Mouse (Mus musculus): ENCODE results near the gene Sys1. TPM values are rescaled to one million over a fixed set of nuclear protein-coding genes. Genes with fewer than 3 reads are reported as not detected.

Gene Sys1
- total RNA-seq, 2 experiments from 2014 or later = 31.7 to 34.5 TPM

DNA sequence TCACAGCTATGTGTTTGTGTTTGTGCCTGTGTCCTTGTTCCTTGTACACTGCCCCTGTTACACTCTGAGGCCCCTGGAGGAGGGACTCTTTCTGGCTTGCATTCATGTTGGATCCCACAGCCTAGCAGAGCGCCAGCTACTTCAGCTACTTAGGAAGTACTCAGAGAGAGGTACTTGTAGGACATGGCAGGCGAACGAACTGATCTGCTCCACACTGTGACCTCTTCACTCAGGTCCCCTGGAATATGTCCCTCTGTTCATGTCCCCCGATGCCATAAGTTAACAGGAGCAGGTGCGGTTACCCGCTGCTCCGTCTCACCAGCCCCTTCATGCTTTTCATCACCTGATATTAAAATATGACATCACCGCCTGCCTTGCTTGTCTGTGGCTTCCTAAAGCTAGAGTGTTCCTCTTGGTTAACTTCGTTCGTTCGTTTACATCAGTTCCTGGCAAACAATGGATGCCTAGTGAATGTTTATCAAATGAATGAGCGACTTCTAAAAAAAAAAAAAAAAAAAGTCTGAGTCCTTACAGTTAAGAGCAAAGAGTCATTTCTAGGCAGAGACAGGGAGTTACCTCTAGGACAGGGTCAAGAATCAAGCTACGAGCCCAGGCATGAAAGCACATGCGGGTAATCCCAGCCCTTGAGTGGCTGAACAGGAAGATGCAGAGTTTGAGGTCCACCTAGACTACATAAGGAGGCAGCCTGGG lies 3.6 kb upstream of the Sys1 start:
- no peak for DNase-seq

DNA sequence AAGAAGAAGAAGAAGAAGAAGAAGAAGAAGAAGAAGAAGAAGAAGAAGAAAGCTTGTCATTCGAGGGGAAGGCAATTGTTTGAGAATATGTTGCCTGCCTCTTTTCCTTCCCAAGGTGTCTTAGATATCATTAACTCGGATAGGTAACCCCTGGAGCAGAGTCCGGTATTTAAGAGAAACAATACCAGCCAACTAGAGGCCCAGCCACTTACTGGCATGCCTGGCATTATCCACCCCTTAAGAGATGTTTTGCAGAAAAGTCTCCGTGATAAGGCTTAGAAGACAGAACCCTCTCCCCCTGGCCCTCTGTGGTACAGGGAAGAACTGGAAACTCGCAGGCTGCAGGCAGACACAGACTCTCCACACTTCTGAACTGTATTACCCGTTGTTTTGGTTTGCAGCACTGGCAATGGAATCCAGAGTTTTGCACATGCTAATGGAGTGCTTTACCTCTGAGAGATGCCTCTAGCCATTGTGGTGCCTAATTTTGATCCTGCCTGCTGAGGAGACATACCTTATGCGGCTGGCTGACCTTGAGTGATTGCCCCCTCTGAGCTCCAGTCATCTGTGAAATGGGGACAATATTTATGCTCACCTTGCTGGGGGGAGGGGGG lies 2.8 kb upstream of the Sys1 start:
- no peak for DNase-seq

DNA sequence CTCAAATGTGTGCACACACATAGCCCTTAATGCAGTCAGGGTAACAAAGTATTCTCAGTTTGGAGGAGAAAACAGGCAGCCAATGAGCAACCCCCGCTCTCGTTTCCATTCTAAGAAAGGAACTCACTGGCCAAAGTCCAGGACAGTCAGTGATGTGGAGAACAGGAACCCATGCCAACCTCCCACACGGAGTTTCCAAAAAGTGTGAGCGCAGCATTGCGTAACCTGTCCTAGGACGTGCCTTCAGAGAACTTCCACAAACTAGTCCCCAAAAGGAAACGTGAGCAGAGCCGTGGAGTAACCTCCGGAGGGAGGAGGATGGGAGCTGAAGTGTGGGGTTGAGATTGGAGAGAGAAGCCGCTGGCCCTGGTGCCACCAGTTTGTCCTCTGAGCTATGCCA lies 1.9 kb upstream of the Sys1 start:
- DNase-seq = peak; percentile 80

DNA sequence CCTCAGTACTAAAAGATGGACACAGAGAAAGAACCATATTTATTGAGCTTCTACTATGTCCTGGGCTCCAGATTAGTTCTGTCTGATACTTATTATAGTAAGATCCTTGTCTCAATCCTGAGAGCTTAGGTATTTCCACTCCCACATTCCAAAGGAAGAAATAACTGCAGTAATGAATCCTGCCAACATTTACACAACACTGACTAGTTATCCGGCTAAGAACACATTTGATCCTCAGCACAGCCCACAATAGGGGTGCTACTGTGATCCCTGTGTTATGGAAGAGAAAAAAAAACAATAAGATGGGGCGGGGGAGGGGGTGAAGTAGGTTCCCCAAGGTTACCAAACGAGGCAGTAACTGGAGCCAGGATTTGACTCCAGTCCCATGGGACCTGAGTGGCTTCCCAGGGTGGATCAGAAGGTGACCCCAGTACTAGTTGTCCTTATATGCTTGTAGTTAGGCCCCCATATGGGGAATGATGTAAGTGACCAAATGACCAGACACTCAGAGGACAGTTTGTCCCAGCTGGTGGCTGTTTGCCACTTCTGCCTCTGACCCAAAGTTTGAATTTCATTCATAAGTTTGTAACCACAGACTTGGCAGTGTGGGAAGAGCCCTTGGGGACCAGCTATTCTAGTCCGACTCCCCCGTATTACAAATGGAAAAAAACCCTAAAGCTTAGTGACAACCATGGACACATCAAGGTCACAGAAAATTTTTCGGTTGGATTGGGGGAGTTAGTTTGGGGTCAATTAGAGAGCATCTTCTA lies 1.2 kb upstream of the Sys1 start:
- DNase-seq = peak; percentile 69

DNA sequence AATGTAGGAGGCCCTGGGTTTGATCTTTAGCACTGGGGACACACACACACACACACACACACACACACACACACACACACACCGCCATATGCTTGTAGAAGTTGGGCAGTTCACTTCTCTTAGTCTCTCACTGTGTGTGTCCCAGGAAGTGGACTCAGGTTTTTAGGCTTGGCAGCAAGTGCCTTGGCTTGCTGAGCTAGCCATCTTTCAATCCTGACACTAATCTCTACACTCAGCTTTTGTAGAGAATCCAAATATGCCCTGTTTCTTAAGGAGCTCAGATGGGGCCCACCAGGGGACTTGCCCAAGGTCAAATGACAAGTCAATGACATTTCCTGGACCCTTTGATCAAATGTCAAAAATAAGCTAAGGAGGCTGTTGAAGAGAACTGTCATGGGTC lies 351 bp upstream of the Sys1 start:
- no peak for DNase-seq

DNA sequence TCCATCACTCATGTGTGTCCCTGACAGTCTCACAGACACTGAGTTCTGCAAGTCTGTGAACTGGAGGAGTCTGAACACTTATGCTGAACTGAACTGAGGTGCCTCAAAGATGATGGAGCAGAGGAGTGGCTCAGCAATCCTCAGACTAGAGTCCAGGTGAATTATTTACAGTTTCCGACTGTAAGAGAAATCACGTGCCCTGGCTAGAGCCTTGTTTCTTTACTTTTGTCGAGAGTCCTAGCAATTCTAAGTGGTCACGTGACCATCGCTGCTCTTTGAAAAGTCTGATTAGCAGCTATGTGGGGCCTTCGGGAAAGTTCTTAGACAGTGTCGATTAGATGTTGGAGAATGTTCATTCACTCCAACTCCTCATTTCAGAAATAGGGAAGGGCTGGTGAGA lies 1.2 kb downstream of the Sys1 start:
- DNase-seq = no peak

DNA sequence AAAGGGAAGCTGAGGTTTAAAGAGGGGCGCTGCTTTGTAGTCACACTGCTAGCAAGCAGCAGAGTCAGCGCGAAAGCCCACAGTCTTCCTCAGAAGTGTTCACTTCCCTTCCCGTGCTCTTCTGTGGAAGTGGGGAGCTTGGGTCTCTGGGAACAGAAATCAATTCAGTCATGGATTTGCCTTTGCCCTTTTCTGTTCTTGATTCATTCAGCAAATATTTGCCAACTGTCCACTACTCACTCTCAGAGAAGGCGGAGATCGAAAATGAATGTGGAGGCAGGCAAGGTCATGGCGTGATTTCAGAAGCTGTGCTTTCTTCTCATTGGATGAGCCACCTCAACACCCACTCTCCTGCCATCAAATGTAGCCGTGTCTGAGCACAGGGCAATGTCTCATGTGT lies 1.8 kb downstream of the Sys1 start:
- DNase-seq = peak; percentile 63

DNA sequence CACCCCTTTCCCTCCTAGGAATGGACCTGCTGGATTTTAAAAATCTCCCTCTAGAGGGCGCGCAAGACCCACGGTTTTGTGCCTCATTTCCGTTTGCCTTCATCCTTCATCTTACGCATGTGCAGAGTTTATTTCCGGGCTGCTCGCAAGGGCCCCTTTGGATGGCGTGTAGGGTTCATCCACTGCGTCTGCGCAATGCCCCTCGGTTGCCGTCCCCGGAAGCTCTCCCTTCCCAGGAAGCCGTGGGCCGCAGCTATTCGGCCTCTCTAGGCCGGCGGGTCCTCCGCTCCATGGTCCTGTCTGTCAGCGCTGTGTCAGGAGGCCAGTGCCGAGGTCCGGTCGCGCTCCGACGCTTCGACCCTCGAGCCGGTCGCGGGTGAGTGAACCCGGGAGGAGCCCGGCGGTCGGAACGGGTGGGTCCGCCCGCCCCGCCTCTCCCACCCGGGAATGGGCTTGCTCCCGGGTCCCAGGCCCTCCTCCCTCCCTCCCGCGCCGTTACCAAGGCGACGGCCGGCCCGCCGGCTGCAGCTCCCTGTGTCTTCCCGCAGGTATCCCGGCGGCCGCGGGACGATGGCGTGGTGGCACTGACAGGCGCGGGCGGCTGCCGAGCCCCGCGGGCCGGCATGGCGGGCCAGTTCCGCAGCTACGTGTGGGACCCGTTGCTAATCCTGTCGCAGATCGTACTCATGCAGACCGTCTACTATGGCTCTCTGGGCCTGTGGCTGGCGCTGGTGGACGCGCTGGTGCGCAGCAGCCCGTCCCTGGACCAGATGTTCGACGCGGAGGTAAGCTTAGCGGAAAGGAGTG lies 4.2 kb downstream of the Sys1 start, which contains the start of gene Gm20458:
TSS of gene Gm20458 (plus strand) at position 223 of the 807 bp plus-strand sequence.
- DNase-seq = peak; percentile 95

DNA sequence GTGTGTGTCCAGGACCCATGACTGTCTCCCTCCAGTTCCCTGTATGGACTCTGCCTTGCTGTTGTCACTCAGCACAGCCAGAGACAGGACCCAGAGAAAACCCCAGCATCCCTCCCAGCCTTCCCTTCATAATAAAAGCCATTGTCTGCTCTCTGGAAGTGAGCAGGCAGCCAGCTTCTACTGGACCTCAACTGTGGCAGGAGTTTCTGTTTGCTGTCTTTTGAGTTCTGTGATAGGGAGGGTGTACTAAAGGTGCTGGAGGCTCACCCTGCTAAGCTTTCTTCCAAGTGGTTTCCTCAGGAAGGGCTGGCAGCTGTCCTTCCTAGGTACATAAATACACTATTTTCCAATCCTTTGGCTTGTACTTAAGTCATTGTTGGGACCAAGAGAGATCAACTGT lies 8.4 kb downstream of the Sys1 start:
- no peak for DNase-seq

DNA sequence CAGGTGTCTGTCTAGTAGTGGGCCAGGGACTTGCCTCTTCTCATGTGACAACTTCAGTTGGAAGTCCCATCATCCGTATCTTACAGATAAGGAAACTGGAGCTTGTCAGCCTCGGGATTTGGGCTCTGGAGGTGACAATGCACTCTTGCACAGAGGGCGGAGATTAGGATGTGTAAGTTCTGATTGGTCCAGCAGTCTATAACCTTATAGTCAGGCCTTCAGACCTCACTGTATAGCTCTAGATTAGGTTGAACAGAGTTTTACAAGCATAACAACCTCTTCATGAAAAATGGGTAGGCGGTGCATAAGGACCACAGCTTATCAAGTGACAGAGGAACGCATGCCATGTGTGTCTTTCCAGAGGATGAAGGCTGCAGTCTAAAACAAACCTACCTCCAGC lies 10.0 kb downstream of the Sys1 start:
- no peak for DNase-seq

DNA sequence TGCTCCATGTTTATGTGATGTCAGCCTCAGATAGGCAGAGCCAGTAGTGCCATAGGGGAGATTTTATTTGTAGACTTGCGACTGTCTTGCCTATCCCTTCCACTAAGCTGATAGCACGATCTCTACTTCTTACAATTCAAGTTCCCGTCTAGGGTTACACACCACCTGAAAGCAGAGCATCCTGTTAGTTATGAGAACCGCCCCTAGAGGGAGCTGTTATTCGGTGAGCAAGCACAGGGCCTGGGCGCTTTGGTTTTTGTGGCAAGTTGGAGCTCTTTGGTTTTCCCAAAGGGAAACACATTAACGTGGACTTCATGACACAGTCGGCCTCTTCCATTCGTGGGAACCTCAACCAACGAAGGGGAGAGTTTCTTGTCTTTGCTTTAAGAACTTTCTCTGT lies 13.5 kb downstream of the Sys1 start:
- peak; percentile 77 for DNase-seq

DNA sequence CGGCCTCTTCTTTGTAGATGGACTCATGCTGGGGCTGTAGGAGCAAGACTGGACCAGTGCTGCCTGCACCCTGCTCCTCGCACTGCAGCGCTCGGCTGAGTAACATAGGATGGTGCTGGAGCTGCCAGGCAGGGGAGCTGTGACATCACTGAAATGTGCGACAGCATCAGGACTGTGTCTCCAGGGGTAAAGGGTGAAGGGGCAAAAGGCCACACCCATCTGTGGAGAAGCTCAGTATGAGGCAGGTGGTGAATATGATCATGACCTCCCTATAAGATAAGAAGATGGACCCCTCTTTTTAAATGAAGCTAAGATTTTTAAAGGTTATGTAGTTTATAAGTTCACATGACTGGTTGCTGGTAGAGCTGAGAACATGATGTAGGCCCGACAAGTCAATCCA lies 16.9 kb downstream of the Sys1 start, which contains the start of gene Trp53tg5:
TSS of gene Trp53tg5 (minus strand) at position 101 of the 400 bp plus-strand sequence.
- no peak for DNase-seq

DNA sequence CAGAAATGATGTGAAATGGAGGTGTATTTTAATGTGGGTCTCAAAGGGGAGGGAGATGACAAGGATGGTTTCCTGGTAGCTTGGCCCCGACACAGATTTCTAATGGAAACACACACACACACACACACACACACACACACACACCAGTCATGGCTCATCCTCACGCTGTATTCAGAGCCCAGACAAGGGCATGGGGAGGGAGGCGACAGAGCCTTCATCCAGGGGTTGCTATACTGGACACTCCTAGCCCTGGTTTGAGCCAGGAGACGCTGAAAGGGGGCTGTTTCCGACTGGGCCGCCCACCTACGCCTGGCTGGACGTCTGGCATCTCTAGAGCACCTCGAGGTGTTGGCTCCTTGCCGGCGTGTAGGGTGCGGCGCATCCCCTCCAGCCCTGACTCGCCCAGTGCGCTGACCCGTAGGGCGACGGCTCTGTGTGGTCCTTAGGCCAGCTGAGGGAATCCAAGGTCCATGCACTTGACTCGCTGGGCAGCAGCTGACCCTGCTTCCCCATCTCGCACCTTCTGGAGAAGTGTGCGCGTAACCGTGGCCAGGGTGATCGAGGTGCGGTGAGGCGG lies 29.0 kb downstream of the Sys1 start, which contains the start of gene Dbndd2:
TSS of gene Dbndd2 (plus strand) at position 426 of the 577 bp plus-strand sequence.
- DNase-seq = peak; percentile 47

DNA sequence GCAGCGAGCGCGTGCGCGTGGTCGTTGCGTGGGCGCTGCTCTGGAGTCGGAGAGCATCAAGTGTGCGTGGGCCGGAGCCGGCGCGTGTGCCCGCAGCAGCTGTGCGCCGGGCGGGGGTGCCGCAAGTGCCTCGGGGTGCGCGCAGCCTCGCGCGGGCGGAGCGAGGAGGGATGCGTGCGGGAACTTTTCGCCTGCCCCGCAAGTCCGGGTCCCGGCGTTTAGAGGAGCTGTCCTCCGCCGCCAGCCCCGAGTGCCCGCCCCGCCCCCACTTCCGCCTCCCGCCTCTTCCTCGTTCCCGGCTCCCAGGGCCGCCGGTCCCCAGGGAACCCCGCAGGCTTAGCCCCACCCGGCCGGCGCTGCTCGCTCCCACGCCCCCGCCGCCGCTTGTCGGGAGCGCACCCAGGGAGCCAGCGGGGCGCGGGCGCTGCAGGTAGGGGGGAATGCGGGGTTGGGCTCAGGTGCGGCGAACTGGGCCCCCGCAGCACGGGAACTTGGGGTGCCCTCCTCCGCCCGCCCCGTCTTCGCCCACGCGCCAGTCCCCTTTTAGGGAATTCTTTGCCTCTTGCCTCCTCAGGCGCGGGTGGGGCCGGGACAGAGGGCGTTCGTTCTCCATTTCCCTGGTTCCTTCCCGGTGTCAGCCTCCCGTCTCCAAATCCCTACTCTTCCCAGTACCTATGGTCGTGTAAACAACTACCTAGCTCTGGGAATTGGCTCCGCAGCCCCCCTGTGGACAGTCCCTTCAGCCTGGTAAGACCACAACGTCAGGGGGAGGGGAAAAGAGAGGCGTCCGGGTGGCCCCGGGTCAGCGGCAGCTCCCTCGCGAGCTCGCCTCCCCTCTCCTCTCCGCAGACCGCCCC lies 29.7 kb downstream of the Sys1 start:
- DNase-seq = peak; percentile 79

DNA sequence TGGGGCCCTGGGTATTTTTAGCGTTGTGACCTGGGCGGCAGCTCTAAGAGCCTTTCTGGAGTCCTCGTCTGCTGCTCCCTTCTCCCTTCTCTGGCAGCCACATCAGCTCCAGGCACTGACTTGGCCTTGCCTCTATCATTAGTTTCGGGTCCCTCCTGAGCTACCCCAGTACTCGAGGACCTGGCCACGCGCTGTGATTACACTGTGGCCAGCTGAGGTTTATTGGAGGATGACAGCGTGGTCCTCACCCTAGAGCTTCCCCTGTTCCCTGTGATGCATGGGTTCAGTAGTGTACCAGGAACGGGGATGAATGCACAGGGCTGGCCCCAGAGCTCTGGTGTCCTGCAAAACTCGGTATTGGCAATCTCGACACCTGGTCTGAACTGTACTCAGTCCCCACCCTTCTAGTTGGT lies 30.4 kb downstream of the Sys1 start:
- no peak for DNase-seq

DNA sequence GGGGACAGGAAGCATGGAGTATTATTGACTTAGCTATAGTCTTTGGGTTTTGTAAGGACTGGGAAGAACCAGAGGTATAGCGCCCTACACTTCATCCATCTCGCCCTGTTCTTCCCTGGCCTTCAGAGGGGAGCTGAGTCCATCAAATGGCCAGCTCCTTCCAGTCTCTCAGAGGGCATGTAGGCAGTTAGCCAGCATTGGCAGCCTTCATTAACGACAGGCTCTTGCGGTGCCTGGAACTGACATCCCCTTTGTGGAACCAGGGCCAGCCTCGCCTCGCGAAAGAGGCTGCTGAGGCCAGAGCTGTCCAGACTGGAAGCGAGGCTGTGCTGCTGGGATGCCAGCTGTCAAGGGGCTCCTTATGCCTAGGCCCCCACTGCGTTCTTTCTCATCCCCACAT lies 31.0 kb downstream of the Sys1 start:
- DNase-seq = peak; percentile 29

DNA sequence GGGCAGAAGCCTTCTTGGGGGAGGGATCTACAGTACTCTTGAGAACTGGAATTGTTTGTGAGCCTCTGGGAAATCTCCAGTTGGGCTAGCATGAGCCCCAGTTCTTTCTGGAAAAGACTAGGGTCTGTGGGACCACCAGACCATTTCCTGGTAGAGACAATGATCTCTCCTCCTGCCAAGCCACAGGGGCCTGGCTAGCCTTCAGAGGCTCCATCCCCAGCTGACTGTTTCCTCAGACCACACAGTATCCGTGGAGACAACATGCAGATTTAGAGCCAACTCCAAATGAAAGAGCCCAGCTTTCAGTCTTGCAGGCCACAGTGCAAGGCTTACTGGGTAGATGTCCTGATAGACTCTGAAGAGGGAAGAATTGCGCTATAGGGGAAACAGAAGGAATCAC lies 37.4 kb downstream of the Sys1 start:
- DNase-seq = no peak

DNA sequence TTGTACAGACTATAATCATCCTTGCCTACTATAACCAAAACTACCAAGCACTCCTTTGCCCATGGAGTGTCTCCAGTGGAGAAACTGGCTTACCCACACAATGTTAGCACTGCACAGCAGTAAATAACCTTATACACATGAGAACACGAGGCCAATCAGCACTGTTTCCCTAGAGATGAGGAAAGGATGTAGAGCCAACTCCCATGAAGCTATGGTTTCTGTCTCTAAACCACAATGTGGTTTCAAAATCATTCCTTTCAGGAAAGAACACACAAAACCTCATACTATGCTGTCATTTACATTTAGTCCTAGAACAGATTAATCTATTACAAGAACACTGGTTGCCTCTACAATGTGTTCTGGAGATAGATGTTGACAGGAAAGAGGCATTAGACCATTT lies 39.6 kb downstream of the Sys1 start:
- DNase-seq = no peak

DNA sequence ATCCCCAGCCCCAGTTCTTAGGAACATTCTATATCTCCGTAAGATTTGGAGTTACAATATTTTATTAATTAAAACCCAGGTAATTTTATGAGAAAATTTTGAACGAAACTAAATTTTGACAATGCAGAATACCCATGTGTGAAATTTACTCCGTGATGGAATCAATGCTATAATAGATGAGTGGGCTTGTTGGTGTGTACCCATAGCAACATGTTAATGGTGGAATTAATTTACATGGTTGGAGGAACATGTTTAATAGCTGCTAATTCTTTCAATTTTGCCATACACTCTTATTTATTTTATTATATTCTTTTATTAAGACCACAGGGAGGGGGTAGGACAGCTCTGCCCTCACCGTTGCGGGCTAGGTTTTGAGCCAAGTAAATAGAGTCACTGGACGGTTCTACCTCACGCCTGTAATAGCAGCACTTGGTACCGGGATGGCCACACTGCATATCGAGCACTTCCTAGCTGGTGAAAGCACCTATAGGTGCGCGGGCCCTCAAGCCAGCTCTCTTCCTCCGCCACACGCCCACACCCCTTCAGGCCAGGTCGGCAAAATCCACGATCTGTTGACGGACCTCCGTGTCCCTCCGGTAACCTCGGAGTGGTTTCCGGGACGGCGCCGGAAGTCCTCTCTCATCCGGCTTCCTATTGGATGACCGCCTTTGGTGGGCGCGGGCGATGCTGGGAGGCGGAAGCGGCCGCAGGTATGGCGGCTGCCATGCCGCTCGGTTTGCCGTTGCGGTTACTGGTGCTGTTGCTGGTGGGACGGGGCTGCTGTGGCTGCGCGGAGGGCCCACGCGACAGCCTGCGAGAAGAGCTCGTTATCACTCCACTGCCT lies 40.3 kb downstream of the Sys1 start, which contains the start of gene Pigt:
TSS of gene Pigt (plus strand) at position 674 of the 844 bp plus-strand sequence.
- peak; percentile 93 for DNase-seq

All from adrenal gland, postnatal 10 days (tissue).